Mouse (Mus musculus) cerebellum, adult 8-10 months (tissue): Measurements from ENCODE around the gene Cadm2.

Experiments
- DNase-seq: peaks from one replicate; pipeline ENCODE4 v3.0.0; 2022

Cadm2 gene

GRCm38 (mm10) chr16:67482542-67482941 lies 138.2 kb downstream of the Cadm2 start:
- DNase-seq, result no peak

DNA sequence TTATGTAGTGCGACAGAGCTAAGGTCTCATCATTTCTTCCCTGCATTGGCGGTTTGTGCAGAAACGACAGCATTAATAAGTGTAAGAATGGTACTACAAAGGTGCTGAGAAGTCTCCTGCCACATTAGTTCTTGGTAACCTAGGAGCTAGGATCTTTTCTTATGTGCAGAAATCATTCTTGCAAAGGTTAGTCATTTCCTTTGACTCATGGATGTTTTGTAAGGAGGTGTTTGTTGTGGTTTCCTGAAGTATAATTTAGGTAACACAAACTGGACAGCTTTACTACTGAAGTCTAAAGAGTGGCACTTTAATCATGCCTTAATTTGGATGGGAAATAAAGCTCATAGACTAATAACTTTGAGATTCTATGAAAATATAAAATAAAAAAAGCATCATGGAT lies 153.7 kb downstream of the Cadm2 start:
- DNase-seq, result no peak

DNA sequence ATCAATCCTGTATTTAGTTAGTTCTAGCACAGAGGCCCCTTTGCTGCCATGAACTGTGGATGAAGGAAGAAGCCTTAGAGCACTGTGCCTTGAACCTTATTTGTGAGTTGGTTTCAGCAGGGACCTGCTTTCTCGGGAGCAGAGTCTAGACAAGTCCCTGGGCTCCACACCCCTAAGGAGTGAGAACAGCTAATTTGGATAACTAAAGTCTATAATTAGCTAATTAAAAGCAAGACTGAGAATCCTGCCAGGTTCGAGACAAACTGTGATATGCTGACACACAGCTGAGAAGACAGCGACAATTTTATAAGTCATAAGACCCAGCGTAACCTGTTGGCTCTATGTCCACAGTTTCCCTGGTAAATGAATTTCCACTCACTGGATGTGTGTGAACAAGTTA lies 184.4 kb downstream of the Cadm2 start:
- DNase-seq, result no peak

DNA sequence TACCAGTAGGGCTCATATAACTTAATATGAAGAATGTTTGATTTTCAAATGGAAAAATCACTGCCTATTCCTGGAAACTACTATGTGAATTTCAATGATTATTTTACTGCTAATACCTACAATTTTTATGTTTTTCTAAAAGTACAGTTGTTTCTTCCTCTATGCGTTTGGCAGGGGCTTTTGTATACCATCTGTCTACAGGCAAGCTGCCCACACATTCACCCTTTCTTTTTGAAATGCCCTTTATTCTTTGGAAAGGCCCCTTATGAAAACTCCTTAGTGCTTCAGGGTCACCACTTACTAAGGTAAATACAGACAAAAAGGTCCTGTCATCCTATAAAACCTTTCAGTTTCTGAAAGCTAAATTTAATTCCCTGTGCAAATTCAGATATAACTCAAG lies 195.3 kb downstream of the Cadm2 start:
- DNase-seq, result peak; percentile 35

GRCm38 (mm10) chr16:67410926-67411325 lies 209.8 kb downstream of the Cadm2 start:
- DNase-seq, result peak; percentile 38

GRCm38 (mm10) chr16:67410482-67410881 lies 210.2 kb downstream of the Cadm2 start:
- DNase-seq, result peak; percentile 74

- no peak for DNase-seq
Observed at GRCm38 (mm10) chr16:67367745-67368144, 253.0 kb downstream of the Cadm2 start.

- peak; percentile 40 for DNase-seq
Observed at GRCm38 (mm10) chr16:67348011-67348410, 272.7 kb downstream of the Cadm2 start.

DNA sequence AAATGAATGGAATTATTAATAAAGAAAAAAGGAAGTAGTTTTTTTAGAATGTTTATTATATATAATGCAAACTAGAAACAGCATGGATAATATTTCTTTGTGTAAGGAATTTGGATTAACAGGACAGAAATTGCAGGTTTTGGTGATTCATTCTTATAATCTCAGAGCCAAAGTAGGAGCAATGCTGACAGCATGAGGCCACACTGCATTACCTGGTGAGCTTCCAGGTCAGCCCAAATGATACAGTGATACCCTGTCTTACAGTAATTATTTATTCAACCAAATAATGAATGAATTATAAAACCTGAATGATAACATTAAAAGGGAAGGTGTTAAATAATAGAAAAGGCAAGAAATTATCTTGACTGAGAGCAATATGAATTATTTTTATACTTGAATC lies 273.1 kb downstream of the Cadm2 start:
- no peak for DNase-seq

DNA sequence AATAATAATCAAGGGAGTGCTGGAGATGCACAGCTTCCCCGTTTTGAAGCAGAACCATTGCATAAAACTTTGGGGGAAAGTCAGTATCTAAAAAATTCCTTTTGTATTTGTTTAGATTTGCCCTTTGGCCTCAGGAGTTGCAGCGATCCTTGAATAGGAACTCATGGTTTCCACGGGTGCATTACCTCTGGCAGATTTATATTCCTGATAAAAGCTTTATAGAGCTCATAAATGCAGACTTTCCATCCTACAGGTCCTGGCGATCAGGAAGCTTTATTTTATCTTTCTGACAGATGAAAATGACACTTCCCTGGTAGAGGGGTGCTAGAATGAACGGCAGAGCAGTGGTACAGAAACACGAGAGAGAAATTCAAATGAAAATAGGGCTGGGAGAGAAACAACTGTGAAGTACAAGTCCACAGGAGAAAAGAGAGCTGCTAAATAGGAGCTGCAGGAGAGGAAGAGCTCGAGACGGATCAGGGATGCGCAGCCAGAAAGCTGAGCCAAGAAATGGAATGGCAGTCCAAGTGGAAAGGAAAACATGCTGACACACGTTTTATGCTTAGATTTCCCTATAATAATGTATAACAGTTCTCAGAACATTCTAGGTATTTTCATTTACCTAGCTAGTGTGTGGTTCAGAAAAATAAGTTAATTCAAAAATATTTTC lies 274.0 kb downstream of the Cadm2 start:
- DNase-seq, result peak; percentile 36

- no peak for DNase-seq
Observed at GRCm38 (mm10) chr16:67344194-67344593, 276.5 kb downstream of the Cadm2 start.

DNA sequence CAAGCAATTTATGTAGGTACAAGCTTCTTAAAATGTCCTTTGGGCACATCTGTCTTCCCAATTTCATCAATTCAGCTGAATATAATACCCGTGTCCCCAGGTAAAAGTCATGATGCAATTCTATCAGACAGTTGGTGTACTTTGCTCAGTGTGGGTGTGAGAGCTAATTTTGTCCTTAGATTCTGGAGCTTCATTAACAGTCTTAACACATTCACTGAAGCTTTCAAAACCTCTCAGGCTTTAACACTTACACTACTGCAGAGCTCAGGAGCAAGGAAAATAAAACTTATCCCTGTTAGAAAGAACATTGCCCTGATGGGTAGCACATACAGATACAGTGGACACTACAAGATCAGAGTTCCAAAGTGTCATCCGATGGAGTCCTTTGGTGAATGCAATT lies 309.7 kb downstream of the Cadm2 start:
- DNase-seq, result no peak

DNA sequence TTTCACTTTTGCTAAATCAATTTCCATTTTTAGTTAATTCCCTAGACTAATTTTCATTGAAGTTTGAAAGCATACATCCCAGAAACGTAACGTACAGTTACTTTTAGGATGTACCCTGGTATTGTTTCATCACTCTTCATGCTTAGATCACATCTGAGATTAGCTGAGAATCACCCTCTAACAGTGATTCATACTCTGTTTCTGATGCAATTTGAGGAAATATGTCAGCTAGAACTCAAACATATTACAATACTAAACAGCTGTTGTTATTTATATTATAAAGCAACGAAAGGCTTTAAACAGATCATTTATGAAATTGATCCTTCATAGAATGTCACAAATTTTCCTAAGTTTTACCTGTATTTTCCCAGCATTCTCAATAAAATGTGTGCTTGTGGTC lies 336.0 kb downstream of the Cadm2 start:
- DNase-seq, result no peak

DNA sequence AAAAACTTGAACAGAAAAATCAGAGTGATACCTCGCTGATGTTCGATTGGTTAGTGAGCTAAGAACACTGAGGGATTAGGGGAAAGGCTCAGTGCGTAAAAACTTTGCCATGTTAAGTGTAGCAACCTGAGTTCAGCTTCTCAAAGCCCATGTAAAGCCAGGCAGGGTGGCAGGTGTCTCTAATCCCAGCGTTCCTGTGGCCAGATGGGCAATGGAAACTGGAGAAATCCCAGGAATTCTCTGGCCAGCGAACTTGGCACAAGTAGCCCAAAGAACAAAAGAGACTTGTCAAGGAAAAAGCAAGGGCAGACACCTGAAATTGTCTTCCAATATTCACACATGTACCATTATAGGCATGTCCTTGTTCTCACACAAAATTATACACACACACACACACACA lies 377.1 kb downstream of the Cadm2 start:
- peak; percentile 51 for DNase-seq

GRCm38 (mm10) chr16:67234862-67235261 lies 385.8 kb downstream of the Cadm2 start:
- no peak for DNase-seq

- no peak for DNase-seq
Observed at GRCm38 (mm10) chr16:67226696-67227095, 394.0 kb downstream of the Cadm2 start.

GRCm38 (mm10) chr16:67203329-67203728 lies 417.4 kb downstream of the Cadm2 start:
- no peak for DNase-seq

DNA sequence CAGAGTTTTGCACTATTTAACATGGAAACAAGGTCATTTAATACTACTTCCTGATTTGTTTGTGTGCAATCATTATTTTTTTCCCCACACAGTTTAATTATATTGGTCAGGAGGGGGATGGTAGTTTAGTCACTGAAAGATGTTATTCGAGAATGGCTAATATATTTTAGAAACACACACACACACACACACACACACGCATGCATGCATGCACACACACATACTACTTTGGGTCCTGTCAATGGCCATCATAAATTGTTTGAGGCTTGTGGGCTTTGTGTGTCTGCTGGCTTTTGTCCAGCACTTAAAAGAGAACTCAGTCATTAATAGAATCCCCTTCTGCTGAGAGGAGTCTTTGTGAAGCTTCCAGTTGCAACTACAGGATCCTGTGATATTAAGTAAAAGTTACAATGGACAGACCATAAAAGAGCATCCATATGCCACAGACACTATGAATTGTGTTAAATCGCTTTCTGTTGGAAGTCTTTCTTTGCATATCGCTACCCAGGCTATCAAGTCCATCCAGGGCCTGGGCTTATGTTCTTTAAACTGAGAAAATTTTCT lies 427.8 kb downstream of the Cadm2 start:
- no peak for DNase-seq

- no peak for DNase-seq
Observed at GRCm38 (mm10) chr16:67192395-67192794, 428.3 kb downstream of the Cadm2 start.

GRCm38 (mm10) chr16:67186322-67186721 lies 434.4 kb downstream of the Cadm2 start:
- no peak for DNase-seq

DNA sequence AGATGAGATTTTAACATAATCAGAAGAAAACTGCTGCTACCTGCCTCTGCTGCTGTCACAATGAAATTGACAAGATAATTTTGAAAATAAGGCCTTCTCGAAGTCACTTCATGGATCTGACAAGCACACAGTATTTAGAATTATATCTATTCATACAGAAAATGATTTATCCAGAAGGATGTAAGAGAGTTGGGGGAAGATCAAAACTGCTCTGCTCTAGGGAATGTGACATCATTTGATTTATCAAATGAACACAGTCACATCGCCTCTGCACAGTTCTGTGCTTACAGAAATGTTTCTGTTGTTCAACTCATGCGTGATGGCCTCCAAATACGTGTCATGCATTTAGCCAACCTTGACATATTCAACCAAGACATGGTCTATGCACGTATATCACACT lies 437.8 kb downstream of the Cadm2 start:
- no peak for DNase-seq

- DNase-seq, result no peak
Observed at GRCm38 (mm10) chr16:67175386-67175785, 445.3 kb downstream of the Cadm2 start.

GRCm38 (mm10) chr16:67162211-67162790 lies 458.4 kb downstream of the Cadm2 start:
- no peak for DNase-seq

DNA sequence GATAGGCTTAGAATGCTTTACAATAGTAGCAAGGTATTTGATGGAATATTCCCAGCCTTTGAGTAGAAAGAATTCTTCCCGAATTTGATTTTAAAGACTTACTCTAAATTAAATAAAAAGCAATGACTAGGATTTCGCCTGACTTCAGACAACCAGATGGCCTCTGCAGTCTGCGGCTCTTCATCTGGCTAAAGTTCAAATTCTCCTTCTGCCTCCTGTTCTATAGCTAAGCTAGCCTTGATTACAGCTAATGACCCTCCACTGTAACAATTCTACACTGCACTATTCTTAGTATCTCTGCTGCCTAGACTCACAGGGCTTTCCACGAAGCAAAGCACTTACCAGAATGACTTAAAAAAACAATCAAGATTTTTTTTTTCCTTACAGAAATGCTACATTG lies 495.9 kb downstream of the Cadm2 start:
- peak; percentile 72 for DNase-seq

DNA sequence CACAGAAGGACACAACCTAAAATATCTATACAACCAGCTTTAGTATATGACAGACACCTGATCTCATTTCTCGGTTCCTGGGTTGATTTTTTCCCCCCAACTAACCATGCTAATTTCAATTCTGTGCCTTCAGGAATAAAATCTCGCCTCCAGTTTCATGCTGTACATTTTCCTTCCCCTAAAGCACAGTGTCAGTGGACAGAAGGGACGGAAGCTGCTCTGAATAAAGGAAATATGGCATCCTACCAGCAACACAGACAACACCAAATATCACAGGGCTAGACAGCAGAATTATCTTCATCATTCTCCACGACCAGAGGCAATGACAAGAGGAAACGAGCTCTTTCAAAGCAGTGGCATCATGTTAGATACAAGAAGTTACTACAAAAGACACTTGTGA lies 498.2 kb downstream of the Cadm2 start:
- peak; percentile 38 for DNase-seq
